Mouse (Mus musculus): ENCODE measurements around the gene Tmem217. TPM values are rescaled to one million over a fixed set of nuclear protein-coding genes. Genes with fewer than 3 reads are reported as not detected.
A peak's percentile ranks its signal among the peaks of the same experiment; 100 is the strongest.

Gene Tmem217
- total and polyA plus RNA-seq, 3 experiments: 2.5 to 4.5 TPM; not detected in 1

DNA sequence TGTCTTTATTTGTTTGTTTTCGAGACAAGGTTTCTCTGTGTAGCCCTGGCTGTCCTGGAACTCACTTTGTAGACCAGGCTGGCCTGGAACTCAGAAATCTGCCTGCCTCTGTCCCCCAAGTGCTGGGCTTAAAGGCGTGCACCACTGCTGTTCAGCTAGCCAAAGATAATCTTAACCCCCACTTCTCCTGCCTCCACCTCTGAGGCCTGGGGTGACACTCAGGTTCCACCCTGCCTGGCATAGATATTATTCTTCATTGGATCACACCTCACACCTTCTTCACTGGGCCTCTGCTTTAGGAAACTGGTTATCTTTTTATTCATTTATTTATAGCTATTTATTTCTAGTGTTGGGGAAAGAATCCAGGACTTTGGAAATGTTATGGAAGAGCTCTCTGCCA is 71.9 kb downstream of the Tmem217 start:
- Histone ChIP-seq H3K9ac (ENCODE audit: control insufficient read depth, low read depth, low read length, poor library complexity, severe bottlenecking) (no peak overlapping the region), H3K4me3 (ENCODE audit: control insufficient read depth in 1 of 2, insufficient read depth in 1 of 2, low read depth in 2 of 2, low read length in 2 of 2) (no peak overlapping the region), H3K36me3 (ENCODE audit: control insufficient read depth in 1 of 2, insufficient read depth in 2 of 2, low read length in 2 of 2) (no peaks in the 10 kb centered on the region), H3K79me2 (ENCODE audit: control insufficient read depth, insufficient read depth, low read length, poor library complexity) (no peaks in the 10 kb centered on the region), H3K9me3 (replicated peaks; ENCODE audit: insufficient read depth, low read length) (no peaks in the 10 kb centered on the region), H3K4me1 (ENCODE audit: control insufficient read depth in 1 of 2, insufficient read depth in 2 of 2, low read length in 2 of 2) (0 out of 4 replicates have a peak, but pooled peaks cover 0 to 3% of the 10 kb centered on the region in 2 experiments), H3K27ac (ENCODE audit: control insufficient read depth, low read depth, low read length) (no peak overlapping the region), H3K27me3 (ENCODE audit: control insufficient read depth in 1 of 2, insufficient read depth in 2 of 2, low read length in 2 of 2) (no peaks in the 10 kb centered on the region)
- DNase-seq (ENCODE audit: low read depth, low spot score): no peak
- TF ChIP-seq CHD1 (IDR thresholded peaks at IDR 0.05; ENCODE audit: low read depth, low read length) (no peak), ZKSCAN1 (IDR thresholded peaks at IDR 0.05; ENCODE audit: low read depth, low read length) (no peak)

DNA sequence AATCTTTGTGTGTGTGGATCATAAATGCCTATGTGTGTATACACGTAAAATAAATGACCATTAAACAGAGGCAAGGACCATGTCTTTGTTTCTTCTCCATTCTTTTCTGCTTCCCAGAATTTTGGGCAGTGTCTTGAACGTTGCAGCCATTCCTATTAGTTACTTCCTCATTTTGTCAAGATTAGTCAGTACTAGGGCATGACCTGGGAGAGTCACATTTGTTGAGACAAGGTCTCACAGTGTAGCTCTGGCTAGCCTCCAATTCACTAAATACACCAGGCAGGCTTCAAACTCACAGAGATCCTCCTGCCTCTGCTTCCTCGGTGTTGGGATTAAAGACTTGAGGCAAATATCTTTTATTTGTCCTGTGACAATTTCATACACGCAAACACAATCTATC is 73.9 kb downstream of the Tmem217 start:
- Histone ChIP-seq H3K9me3 (replicated peaks; ENCODE audit: insufficient read depth, low read length) (no peaks in the 10 kb centered on the region), H3K36me3 (ENCODE audit: control insufficient read depth in 1 of 2, insufficient read depth in 2 of 2, low read length in 2 of 2) (no peaks in the 10 kb centered on the region), H3K4me1 (ENCODE audit: control insufficient read depth in 1 of 2, insufficient read depth in 2 of 2, low read length in 2 of 2) (0 out of 4 replicates have a peak, but pooled peaks cover 0 to 3% of the 10 kb centered on the region in 2 experiments), H3K27ac (ENCODE audit: control insufficient read depth, low read depth, low read length) (no peak overlapping the region), H3K79me2 (ENCODE audit: control insufficient read depth, insufficient read depth, low read length, poor library complexity) (no peaks in the 10 kb centered on the region), H3K9ac (ENCODE audit: control insufficient read depth, low read depth, low read length, poor library complexity, severe bottlenecking) (no peak overlapping the region), H3K27me3 (ENCODE audit: control insufficient read depth in 1 of 2, insufficient read depth in 2 of 2, low read length in 2 of 2) (no peaks in the 10 kb centered on the region), H3K4me3 (ENCODE audit: control insufficient read depth in 1 of 2, insufficient read depth in 1 of 2, low read depth in 2 of 2, low read length in 2 of 2) (no peak overlapping the region)
- TF ChIP-seq POLR2AphosphoS2 (IDR thresholded peaks at IDR 0.05; ENCODE audit: low read length) (no peak), RAD21 (IDR thresholded peaks at IDR 0.05; ENCODE audit: low read depth, low read length) (no peak), CHD2 (IDR thresholded peaks at IDR 0.05; ENCODE audit: low read length) (no peak), MXI1 (IDR thresholded peaks at IDR 0.05; ENCODE audit: low read depth, low read length) (no peak), JUND (IDR thresholded peaks at IDR 0.05; ENCODE audit: low read depth, low read length) (no peak), BHLHE40 (IDR thresholded peaks at IDR 0.05; ENCODE audit: borderline replicate concordance, low read depth, low read length) (no peak), RCOR1 (IDR thresholded peaks at IDR 0.05; ENCODE audit: low read depth, low read length) (no peak), POLR2AphosphoS5 (IDR thresholded peaks at IDR 0.05; ENCODE audit: borderline replicate concordance, low read depth, low read length) (no peak), MYC (IDR thresholded peaks at IDR 0.05; ENCODE audit: low read depth, low read length) (no peak), CTCF (IDR thresholded peaks at IDR 0.05 in 2 of 3, conservative IDR thresholded peaks at IDR 0.05 in 1 of 3; ENCODE audit: control insufficient read depth in 1 of 3, insufficient read depth in 1 of 3, low read depth in 2 of 3, low read length in 3 of 3, poor library complexity in 1 of 3, severe bottlenecking in 1 of 3) (no peak), SIN3A (IDR thresholded peaks at IDR 0.05; ENCODE audit: low read length) (no peak)
- peak; percentile 67 for DNase-seq (ENCODE audit: low read depth, low spot score)

DNA sequence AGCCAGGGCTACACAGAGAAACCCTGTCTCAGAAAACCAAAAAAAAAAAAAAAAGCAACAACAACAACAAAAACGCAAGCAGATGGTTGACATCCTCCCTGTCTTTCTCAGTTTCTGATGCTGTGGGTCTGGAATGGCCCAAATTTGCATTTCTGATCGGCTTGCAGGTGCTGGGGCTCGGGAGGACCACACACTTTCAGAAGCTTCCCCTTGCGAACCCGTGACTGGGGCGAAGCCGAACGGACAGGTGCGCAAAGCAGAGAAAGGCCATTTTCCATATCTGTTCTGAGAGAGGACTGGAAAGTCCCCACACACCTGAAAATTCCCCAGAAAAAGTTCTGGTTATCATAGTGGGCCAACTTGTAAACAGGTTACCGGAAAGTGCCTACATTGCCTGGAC is 74.8 kb downstream of the Tmem217 start:
- no peak for TF ChIP-seq RAD21 (IDR thresholded peaks at IDR 0.05; ENCODE audit: low read depth, low read length)
- TF ChIP-seq SMC3 (IDR thresholded peaks at IDR 0.05; ENCODE audit: low read depth, low read length): no peak
- TF ChIP-seq MXI1 (IDR thresholded peaks at IDR 0.05; ENCODE audit: low read depth, low read length): no peak
- no peak for TF ChIP-seq USF1 (IDR thresholded peaks at IDR 0.05; ENCODE audit: low read depth, low read length)
- no peak for TF ChIP-seq ELF1 (IDR thresholded peaks at IDR 0.05; ENCODE audit: low read depth, low read length)
- TF ChIP-seq GATA1 (IDR thresholded peaks at IDR 0.05; ENCODE audit: low read depth, low read length): no peak
- no peak for TF ChIP-seq MAFK (IDR thresholded peaks at IDR 0.05; ENCODE audit: borderline replicate concordance, low read depth, low read length)
- no peak for TF ChIP-seq HCFC1 (IDR thresholded peaks at IDR 0.05; ENCODE audit: low read depth, low read length)
- no peak for TF ChIP-seq SIN3A (IDR thresholded peaks at IDR 0.05; ENCODE audit: low read length)
- no peak for TF ChIP-seq TBP (IDR thresholded peaks at IDR 0.05; ENCODE audit: low read depth, low read length)
- TF ChIP-seq ZC3H11A (IDR thresholded peaks at IDR 0.05; ENCODE audit: low read depth, low read length): no peak
- no peak for TF ChIP-seq NRF1 (IDR thresholded peaks at IDR 0.05; ENCODE audit: insufficient read depth, low read depth, low read length, poor library complexity, severe bottlenecking)
- no peak for TF ChIP-seq JUND (IDR thresholded peaks at IDR 0.05; ENCODE audit: low read depth, low read length)
- Histone ChIP-seq H3K27ac (ENCODE audit: control insufficient read depth, low read depth, low read length) (no peak overlapping the region), H3K27me3 (ENCODE audit: control insufficient read depth in 1 of 2, insufficient read depth in 2 of 2, low read length in 2 of 2) (no peaks in the 10 kb centered on the region), H3K9ac (ENCODE audit: control insufficient read depth, low read depth, low read length, poor library complexity, severe bottlenecking) (no peak overlapping the region), H3K4me3 (ENCODE audit: control insufficient read depth in 1 of 2, insufficient read depth in 1 of 2, low read depth in 2 of 2, low read length in 2 of 2) (no peak overlapping the region), H3K4me1 (ENCODE audit: control insufficient read depth in 1 of 2, insufficient read depth in 2 of 2, low read length in 2 of 2) (0 out of 4 replicates have a peak, but pooled peaks cover 0 to 3% of the 10 kb centered on the region in 2 experiments), H3K36me3 (ENCODE audit: control insufficient read depth in 1 of 2, insufficient read depth in 2 of 2, low read length in 2 of 2) (no peaks in the 10 kb centered on the region), H3K79me2 (ENCODE audit: control insufficient read depth, insufficient read depth, low read length, poor library complexity) (no peaks in the 10 kb centered on the region), H3K9me3 (replicated peaks; ENCODE audit: insufficient read depth, low read length) (no peaks in the 10 kb centered on the region)
- DNase-seq (ENCODE audit: low read depth, low spot score): no peak
